Mouse (Mus musculus) ES-E14 (cell line): ENCODE measurements around the gene Plxna2.

ENCODE experiments used
- CHD2 ChIP-seq: IDR thresholded peaks from 2 replicates; pipeline ENCODE4 v1.6.1; 2014; ENCODE audit warnings: mild to moderate bottlenecking, low read depth, low read length, inconsistent platforms
- HCFC1 ChIP-seq: IDR thresholded peaks from 2 replicates; pipeline ENCODE4 v1.6.1; 2012; ENCODE audit warnings: low read length, inconsistent platforms, borderline replicate concordance; ENCODE audit not compliant: insufficient read depth
- ZNF384 ChIP-seq: IDR thresholded peaks from 2 replicates; pipeline ENCODE4 v1.6.1; 2012; ENCODE audit warnings: low read depth, low read length, inconsistent platforms

- no peak for TF ChIP-seq ZNF384
- no peak for TF ChIP-seq HCFC1
- TF ChIP-seq CHD2 = no peak
Observed at GRCm38 (mm10) chr1:194722329-194722728, 104.3 kb downstream of the Plxna2 start.
